In the genomic region with DNA sequence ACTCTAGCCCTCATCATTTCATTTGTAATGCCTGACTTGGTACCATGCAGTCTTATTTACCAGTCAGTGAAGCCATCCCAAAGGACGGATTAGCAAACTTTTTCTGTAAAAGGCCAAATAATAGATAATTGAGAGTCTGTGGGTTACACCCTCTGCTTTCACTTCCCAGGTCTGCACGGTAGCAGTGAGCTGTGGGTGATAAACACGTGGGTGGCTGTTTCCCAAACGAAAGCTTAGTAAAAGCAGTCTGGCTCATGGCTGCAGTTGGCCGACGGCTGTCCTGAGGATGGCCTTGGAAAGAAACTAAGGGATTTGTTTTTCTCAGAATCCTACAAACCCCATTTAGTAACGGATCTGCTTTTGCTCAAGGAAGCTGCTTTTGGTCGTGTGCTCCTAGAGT, we compare ENCODE assay signal across 21 mouse cellular contexts. TPM values are rescaled to one million over a fixed set of nuclear protein-coding genes. Genes with fewer than 3 reads are reported as not detected.
DNase-seq lines count a peak whose midpoint lies in the region; ATAC-seq lines count a peak whose summit lies in the region.
"Had no signal": no experiment of that assay in that cellular context is flagged by ENCODE, and none has a peak within 500 bp of the region (broad histone marks: within the 10 kb centered on the region; RNA-seq: fewer than 3 reads in every experiment).

No protein-coding gene starts in this region.

- H3K9ac ChIP-seq in heart, embryonic 16.5 days (ENCODE audit: low read length), result 0 out of 2 replicates have a peak overlapping the region, but pooled peaks have one; percentile 12
- H3K9ac ChIP-seq: embryonic facial prominence, embryonic 15.5 days; forebrain, embryonic 13.5 days had no signal

- no peak overlapping the region for H3K27ac ChIP-seq in heart, embryonic 16.5 days (ENCODE audit: low read length)
- H3K27ac ChIP-seq: embryonic facial prominence, embryonic 15.5 days; forebrain, embryonic 13.5 days; midbrain, embryonic 10.5 days had no signal

- no peak for ATAC-seq in heart, embryonic 16.5 days (replicated peaks; ENCODE audit: extremely low read depth, insufficient read depth, low FRiP score)
- ATAC-seq: forebrain, embryonic 13.5 days; inflammation-experienced regulatory T-cells, adult 6 months had no signal

- no peak overlapping the region for H3K4me2 ChIP-seq in heart, embryonic 16.5 days (ENCODE audit: low read depth, low read length)
- H3K4me2 ChIP-seq: embryonic facial prominence, embryonic 15.5 days; forebrain, embryonic 13.5 days had no signal

- peak; percentile 39 for DNase-seq in adrenal gland, adult 2 months
- DNase-seq in adrenal gland, postnatal 10 days, result no peak
- no peak for DNase-seq in heart, adult 8-10 months (ENCODE audit: low spot score)
- DNase-seq in A20 (ENCODE audit: low read depth, low spot score), result peak; percentile 72
- no peak for DNase-seq in thymus, postnatal 10 days (ENCODE audit: low spot score in 2 of 2)
- DNase-seq in urinary bladder, postnatal 10 days (ENCODE audit: low spot score), result no peak
- DNase-seq: cerebellum, adult 11 months; gastrocnemius, postnatal 10 days; liver had no signal

- peaks cover 16% of the 10 kb centered on the region for H3K36me3 ChIP-seq in heart, embryonic 16.5 days (ENCODE audit: control insufficient read depth, insufficient read depth)
- peaks cover 48% of the 10 kb centered on the region for H3K36me3 ChIP-seq in megakaryocyte, embryonic 14.5 days (replicated peaks; ENCODE audit: low read length)

- no peak overlapping the region for H3K4me3 ChIP-seq in heart, embryonic 16.5 days (ENCODE audit: low read length)
- H3K4me3 ChIP-seq in megakaryocyte, embryonic 14.5 days (replicated peaks), result peak overlapping the region; percentile 28
- H3K4me3 ChIP-seq: embryonic facial prominence, embryonic 15.5 days; forebrain, embryonic 13.5 days; midbrain, embryonic 10.5 days had no signal

- H3K9me3 ChIP-seq in heart, embryonic 16.5 days (replicated peaks; ENCODE audit: control insufficient read depth, low read length), result no peaks in the 10 kb centered on the region
- H3K9me3 ChIP-seq in megakaryocyte, embryonic 14.5 days, result no peaks in the 10 kb centered on the region
- H3K9me3 ChIP-seq: embryonic facial prominence, embryonic 15.5 days; forebrain, embryonic 13.5 days; G1E; midbrain, embryonic 10.5 days had no signal

- H3K4me1 ChIP-seq in heart, embryonic 16.5 days (ENCODE audit: control insufficient read depth, insufficient read depth, low read length), result peaks cover 19% of the 10 kb centered on the region
- peaks cover 64% of the 10 kb centered on the region for H3K4me1 ChIP-seq in megakaryocyte, embryonic 14.5 days

- no peaks in the 10 kb centered on the region for H3K27me3 ChIP-seq in heart, embryonic 16.5 days (ENCODE audit: control insufficient read depth, insufficient read depth, low read length)
- H3K27me3 ChIP-seq in megakaryocyte, embryonic 14.5 days (replicated peaks), result no peaks in the 10 kb centered on the region
- H3K27me3 ChIP-seq: embryonic facial prominence, embryonic 15.5 days; forebrain, embryonic 13.5 days had no signal

- 55% methylated on average over 8 of the region's 8 CpGs for WGBS in heart, embryonic 16.5 days

RNA-seq across cellular contexts. Expression of a gene that starts 3.2 kb away (rescaled TPM):
- total RNA-seq in adrenal gland, adult 2 months (2021), result 1 to 10 TPM; 8.3 to 9.6 TPM
- 3.1 and 3.9 TPM in 2 replicates for polyA plus RNA-seq in adrenal gland, adult 2 months (2012; rRNA removed)
- 1 to 10 TPM; 7.2 to 9.3 TPM for total RNA-seq in adrenal gland, postnatal 10 days (2021)
- 15.4 and 15.5 TPM in 2 replicates for polyA plus RNA-seq in heart, embryonic 16.5 days (2015; fragmentation: Nextera tagmentation; extraction: Ambion mirVana)
- 10 to 100 TPM; 22.1 to 40.8 (median 32.5) TPM for total RNA-seq in heart, adult 8-10 months (2022)
- 1.4 and 2.2 TPM in 2 replicates for polyA plus RNA-seq in megakaryocyte, embryonic 14.5 days (2012; ENCODE audit: insufficient read depth, low replicate concordance)

RNA-seq across cellular contexts. Expression of a gene that starts 13.3 kb away (rescaled TPM):
- total RNA-seq in adrenal gland, adult 2 months (2021), result not detected
- not detected in 2 replicates for polyA plus RNA-seq in adrenal gland, adult 2 months (2012; rRNA removed)
- not detected for total RNA-seq in adrenal gland, postnatal 10 days (2021)
- not detected in 2 replicates for polyA plus RNA-seq in heart, embryonic 16.5 days (2015; fragmentation: Nextera tagmentation; extraction: Ambion mirVana)
- total RNA-seq in heart, adult 8-10 months (2022), result not detected
- not detected in 2 replicates for polyA plus RNA-seq in megakaryocyte, embryonic 14.5 days (2012; ENCODE audit: insufficient read depth, low replicate concordance)
- total RNA-seq: G1E; gastrocnemius, postnatal 10 days; heart, postnatal 25 days; layer of hippocampus, adult 8-10 months; left cerebral cortex, adult 8-10 months had no signal
- polyA plus RNA-seq: embryonic facial prominence, embryonic 15.5 days; forebrain, embryonic 13.5 days; G1E; inflammation-experienced regulatory T-cells, adult 6 months; kidney, embryonic 16.5 days; lung, embryonic 16.5 days; midbrain, embryonic 10.5 days had no signal

RNA-seq across cellular contexts. Expression of a gene that starts 32.6 kb away (rescaled TPM):
- 10 to 100 TPM; 13.8 to 14.7 TPM for total RNA-seq in adrenal gland, adult 2 months (2021)
- polyA plus RNA-seq in adrenal gland, adult 2 months (2012; rRNA removed), result 1.8 and 3.0 TPM in 2 replicates
- total RNA-seq in adrenal gland, postnatal 10 days (2021), result 10 to 100 TPM; 12.4 to 21.2 TPM
- polyA plus RNA-seq in heart, embryonic 16.5 days (2015; fragmentation: Nextera tagmentation; extraction: Ambion mirVana), result 4.5 and 5.9 TPM in 2 replicates
- 10 to 100 TPM; 14.6 to 19.4 (median 16.1) TPM for total RNA-seq in heart, adult 8-10 months (2022)
- polyA plus RNA-seq in megakaryocyte, embryonic 14.5 days (2012; ENCODE audit: insufficient read depth, low replicate concordance), result 0.96 TPM in 1 of 2 replicates, not detected in the other

RNA-seq across cellular contexts. Expression of a gene that starts 51.2 kb away (rescaled TPM):
- total RNA-seq in adrenal gland, adult 2 months (2021), result 10 to 100 TPM; 13.6 to 14.6 TPM
- polyA plus RNA-seq in adrenal gland, adult 2 months (2012; rRNA removed), result 1.7 and 1.9 TPM in 2 replicates
- 10 to 100 TPM; 12.1 to 14.9 TPM for total RNA-seq in adrenal gland, postnatal 10 days (2021)
- 14.4 and 16.1 TPM in 2 replicates for polyA plus RNA-seq in heart, embryonic 16.5 days (2015; fragmentation: Nextera tagmentation; extraction: Ambion mirVana)
- total RNA-seq in heart, adult 8-10 months (2022), result 10 to 100 TPM in 2 of 4 experiments, 1 to 10 TPM in 2; 9.7 to 12.6 (median 10.4) TPM
- 3.5 TPM in 1 of 2 replicates, not detected in the other for polyA plus RNA-seq in megakaryocyte, embryonic 14.5 days (2012; ENCODE audit: insufficient read depth, low replicate concordance)

Comparison
In these comparisons a context has a peak if more than half of its experiments do, and no peak if none do; other contexts are left out.
1. DNase-seq: peak in adrenal gland, adult 2 months (single experiment) and A20 (single experiment); none in adrenal gland, postnatal 10 days (single experiment), heart, adult 8-10 months (single experiment), thymus, postnatal 10 days (0 of 2) and urinary bladder, postnatal 10 days (single experiment).